Mouse (Mus musculus) neural tube, embryonic 15.5 days (tissue): ENCODE measurements around the gene Vac14. TPM values are rescaled to one million over a fixed set of nuclear protein-coding genes. Genes with fewer than 3 reads are reported as not detected.
"Not testable (repeated sequence)": the region's sequence is repeated elsewhere in the genome, so short reads cannot be mapped to it uniquely, and the experiment has no call there.

Experiments
- ATAC-seq: fragments of 200-750 bp; cut with Nextera tagmentation; 2 replicates; pipeline ENCODE4 v1.8.0; 2017; ENCODE audit warnings: mild to moderate bottlenecking, moderate TSS enrichment, moderate library complexity; ENCODE audit not compliant: low FRiP score
- H3K27ac ChIP-seq: fragments of 300-500 bp; sonication (generic); replicated peaks from 2 replicates; pipeline ENCODE4 v1.5.1; 2015; ENCODE audit warnings: mild to moderate bottlenecking, inconsistent platforms
- H3K27me3 ChIP-seq: fragments of 300-500 bp; sonication (generic); replicated peaks from 2 replicates; pipeline ENCODE4 v1.6.1; 2015; ENCODE audit warnings: inconsistent platforms
- H3K36me3 ChIP-seq: fragments of 300-500 bp; sonication (generic); 2 replicates; pipeline ENCODE4 v1.6.1; 2015; ENCODE audit warnings: inconsistent platforms
- H3K4me1 ChIP-seq: fragments of 300-500 bp; sonication (generic); 2 replicates; pipeline ENCODE4 v1.6.1; 2015; ENCODE audit warnings: inconsistent platforms
- H3K4me2 ChIP-seq: fragments of 300-500 bp; sonication (generic); 2 replicates; pipeline ENCODE4 v1.6.1; 2015; ENCODE audit warnings: inconsistent platforms, mild to moderate bottlenecking, moderate library complexity
- H3K4me3 ChIP-seq: fragments of 300-500 bp; sonication (generic); replicated peaks from 2 replicates; pipeline ENCODE4 v1.5.1; 2015; ENCODE audit warnings: mild to moderate bottlenecking, inconsistent platforms
- H3K9ac ChIP-seq: fragments of 300-500 bp; sonication (generic); replicated peaks from 2 replicates; pipeline ENCODE4 v1.6.1; 2015; ENCODE audit warnings: mild to moderate bottlenecking, inconsistent platforms
- H3K9me3 ChIP-seq: fragments of 300-500 bp; sonication (generic); replicated peaks from 2 replicates; pipeline ENCODE4 v1.6.1; 2016; ENCODE audit warnings: inconsistent platforms
- WGBS: fragments of 180-500 bp; shearing (Covaris S2); methylation state at CpG from one replicate; pipeline ENCODE4 v1.1.7; 2015; ENCODE audit warnings: mixed read lengths; 5-methylcytosine and 5-hydroxymethylcytosine counted together
- polyA plus RNA-seq: library from polyadenylated mRNA; unstranded; fragments of >200 nt; fragmentation: Nextera tagmentation; extraction: Ambion mirVana; gene quantifications from 2 replicates; pipeline ENCODE4 v1.2.1, GENCODE M21; 2015

Gene Vac14
- polyA plus RNA-seq, 1 experiment from 2014 or later: 26.8 TPM

- Histone ChIP-seq H3K9ac (no peak overlapping the region), H3K27me3 (no peaks in the 10 kb centered on the region), H3K27ac (no peak overlapping the region), H3K4me2 (no peak overlapping the region), H3K4me3 (no peak overlapping the region), H3K9me3 (no peaks in the 10 kb centered on the region), H3K4me1 (no peaks in the 10 kb centered on the region), H3K36me3 (peaks cover 30% of the 10 kb centered on the region)
- no peak for ATAC-seq
- 94% methylated on average over 9 of the region's 9 CpGs for WGBS
Measured at GRCm38 (mm10) chr8:110650838-110651237, 32.5 kb downstream of the Vac14 start.

- no peak overlapping the region for H3K4me2 ChIP-seq
- H3K4me3 ChIP-seq: no peak overlapping the region
- H3K27ac ChIP-seq: no peak overlapping the region
- no peak overlapping the region for H3K9ac ChIP-seq
- no peaks in the 10 kb centered on the region for H3K9me3 ChIP-seq
- no peaks in the 10 kb centered on the region for H3K4me1 ChIP-seq
- 91% methylated on average over 4 of the region's 4 CpGs for WGBS
- no peak for ATAC-seq
- H3K36me3 ChIP-seq: peaks cover 28% of the 10 kb centered on the region
- no peaks in the 10 kb centered on the region for H3K27me3 ChIP-seq
Measured at GRCm38 (mm10) chr8:110651847-110652246, 33.5 kb downstream of the Vac14 start.

- no peak overlapping the region for H3K4me2 ChIP-seq
- WGBS: 87% methylated on average over 9 of the region's 9 CpGs
- no peaks in the 10 kb centered on the region for H3K4me1 ChIP-seq
- H3K27me3 ChIP-seq: no peaks in the 10 kb centered on the region
- H3K9me3 ChIP-seq: no peaks in the 10 kb centered on the region
- H3K27ac ChIP-seq: peak overlapping the region; percentile 29; the same call in 1 of the 2 replicates
- H3K36me3 ChIP-seq: peaks cover 37% of the 10 kb centered on the region
- no peak overlapping the region for H3K4me3 ChIP-seq
- ATAC-seq: no peak
- no peak overlapping the region for H3K9ac ChIP-seq
Measured at GRCm38 (mm10) chr8:110654075-110655060, 36.0 kb downstream of the Vac14 start.

GRCm38 (mm10) chr8:110655827-110656226 is 37.4 kb downstream of the Vac14 start:
- Histone ChIP-seq H3K9ac (no peak overlapping the region), H3K4me1 (no peaks in the 10 kb centered on the region), H3K27ac (no peak overlapping the region), H3K4me3 (no peak overlapping the region), H3K9me3 (no peaks in the 10 kb centered on the region), H3K27me3 (no peaks in the 10 kb centered on the region), H3K36me3 (peaks cover 25% of the 10 kb centered on the region), H3K4me2 (no peak overlapping the region)
- ATAC-seq: no peak
- WGBS: 80% methylated on average over 1 of the region's 1 CpGs

GRCm38 (mm10) chr8:110657661-110658060 is 39.3 kb downstream of the Vac14 start:
- 91% methylated on average over 2 of the region's 2 CpGs for WGBS
- Histone ChIP-seq H3K27me3 (no peaks in the 10 kb centered on the region), H3K27ac (no peak overlapping the region), H3K4me3 (no peak overlapping the region), H3K9ac (no peak overlapping the region), H3K4me1 (peaks cover 4% of the 10 kb centered on the region; the same call in 1 of the 2 replicates), H3K36me3 (peaks cover 18% of the 10 kb centered on the region), H3K4me2 (no peak overlapping the region), H3K9me3 (no peaks in the 10 kb centered on the region)
- no peak for ATAC-seq

- peaks cover 18% of the 10 kb centered on the region for H3K36me3 ChIP-seq
- peaks cover 28% of the 10 kb centered on the region for H3K4me1 ChIP-seq
- no peak overlapping the region for H3K9ac ChIP-seq
- no peak overlapping the region for H3K27ac ChIP-seq
- H3K4me2 ChIP-seq: no peak overlapping the region
- H3K9me3 ChIP-seq: no peaks in the 10 kb centered on the region
- no peak for ATAC-seq
- H3K27me3 ChIP-seq: no peaks in the 10 kb centered on the region
- no peak overlapping the region for H3K4me3 ChIP-seq
Measured at GRCm38 (mm10) chr8:110660121-110660520, 41.7 kb downstream of the Vac14 start.

GRCm38 (mm10) chr8:110662545-110662944 is 44.2 kb downstream of the Vac14 start:
- Histone ChIP-seq H3K9ac (no peak overlapping the region), H3K36me3 (peaks cover 15% of the 10 kb centered on the region), H3K27me3 (no peaks in the 10 kb centered on the region), H3K4me3 (no peak overlapping the region), H3K4me2 (no peak overlapping the region), H3K9me3 (no peaks in the 10 kb centered on the region), H3K27ac (peak overlapping the region; percentile 77; the same call in 1 of the 2 replicates), H3K4me1 (peaks cover 30% of the 10 kb centered on the region)
- 84% methylated on average over 5 of the region's 5 CpGs for WGBS
- ATAC-seq: no peak

GRCm38 (mm10) chr8:110663015-110663742 is 44.8 kb downstream of the Vac14 start:
- Histone ChIP-seq H3K27ac (peak overlapping the region; percentile 77), H3K4me3 (no peak overlapping the region), H3K27me3 (no peaks in the 10 kb centered on the region), H3K4me1 (peaks cover 30% of the 10 kb centered on the region), H3K4me2 (no peak overlapping the region), H3K9me3 (no peaks in the 10 kb centered on the region), H3K9ac (no peak overlapping the region), H3K36me3 (peaks cover 10% of the 10 kb centered on the region; the same call in 1 of the 2 replicates)
- peak; percentile 25; the same call in 1 of the 2 replicates for ATAC-seq
- WGBS: 72% methylated on average over 6 of the region's 6 CpGs

GRCm38 (mm10) chr8:110664202-110664896 is 46.0 kb downstream of the Vac14 start:
- no peaks in the 10 kb centered on the region for H3K9me3 ChIP-seq
- H3K27me3 ChIP-seq: no peaks in the 10 kb centered on the region
- H3K4me1 ChIP-seq: peaks cover 30% of the 10 kb centered on the region
- H3K4me2 ChIP-seq: no peak overlapping the region
- H3K36me3 ChIP-seq: peaks cover 6% of the 10 kb centered on the region; the same call in 1 of the 2 replicates
- peak; percentile 87 for ATAC-seq
- WGBS: 41% methylated on average over 7 of the region's 7 CpGs
- H3K27ac ChIP-seq: peak overlapping the region; percentile 77
- H3K9ac ChIP-seq: no peak overlapping the region
- H3K4me3 ChIP-seq: no peak overlapping the region

GRCm38 (mm10) chr8:110665000-110665399 is 46.6 kb downstream of the Vac14 start:
- ATAC-seq: no peak; the same call in 1 of the 2 replicates
- H3K4me1 ChIP-seq: peaks cover 30% of the 10 kb centered on the region
- WGBS: 54% methylated on average over 3 of the region's 3 CpGs

GRCm38 (mm10) chr8:110667590-110668177 is 49.3 kb downstream of the Vac14 start:
- H3K9ac ChIP-seq, H3K27ac ChIP-seq, H3K27me3 ChIP-seq, ATAC-seq, H3K9me3 ChIP-seq, H3K4me3 ChIP-seq, H3K4me2 ChIP-seq: not testable (repeated sequence)
- H3K4me1 ChIP-seq: peaks cover 31% of the 10 kb centered on the region
- H3K36me3 ChIP-seq: peaks cover 16% of the 10 kb centered on the region
- WGBS: 86% methylated on average over 8 of the region's 8 CpGs

More at GRCm38 (mm10) chr8:110665000-110665399, 46.6 kb downstream of the Vac14 start:
- H3K27me3 ChIP-seq: no peaks in the 10 kb centered on the region
- H3K9me3 ChIP-seq: no peaks in the 10 kb centered on the region
- peak overlapping the region; percentile 77 for H3K27ac ChIP-seq
- H3K36me3 ChIP-seq: peaks cover 6% of the 10 kb centered on the region; the same call in 1 of the 2 replicates
- no peak overlapping the region for H3K4me3 ChIP-seq
- H3K4me2 ChIP-seq: no peak overlapping the region
- no peak overlapping the region for H3K9ac ChIP-seq
